Mouse (Mus musculus) adrenal gland, postnatal 10 days (tissue): ENCODE measurements at regions not wholly inside any gene's neighbourhood (a gene's known extent, or its start where the extent isn't known, plus 50 kb on each side); places are given as distances from the start of the nearest gene placed in this dataset.

Source experiments
- DNase-seq: peaks from one replicate; pipeline ENCODE4 v3.0.0; 2021; ENCODE audit warnings: mixed read lengths

DNA sequence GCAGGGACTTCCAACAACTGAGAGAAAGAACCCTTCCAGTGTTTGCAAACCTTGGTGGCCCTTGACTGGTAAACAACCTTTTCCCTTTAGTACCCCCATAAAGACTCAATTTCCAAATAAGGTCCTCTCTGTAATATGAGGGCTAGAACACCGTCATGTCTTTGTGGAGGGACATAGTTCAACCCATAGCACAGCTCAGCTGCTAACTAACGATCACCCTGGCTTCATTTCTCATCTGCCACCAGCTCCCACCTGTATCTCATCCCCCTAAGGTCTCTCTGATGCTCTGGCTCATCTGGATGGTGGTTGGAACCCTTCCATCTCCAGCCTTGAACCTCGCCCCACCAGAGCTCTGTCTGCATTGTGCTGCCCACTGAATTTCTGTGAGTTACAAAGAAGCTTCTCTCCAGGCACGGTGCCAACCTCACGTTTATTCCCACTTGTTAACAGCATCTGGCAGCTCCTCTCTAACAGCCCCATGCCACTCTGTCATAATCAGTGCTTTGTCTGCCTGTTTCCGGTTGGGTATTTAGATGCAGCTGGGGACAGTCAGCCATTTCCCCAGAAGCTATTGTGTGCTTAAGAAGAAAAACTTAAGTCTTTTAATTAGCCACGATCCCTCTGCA lies 137.0 kb upstream of the Cdh5 start:
- peak; percentile 29 for DNase-seq

DNA sequence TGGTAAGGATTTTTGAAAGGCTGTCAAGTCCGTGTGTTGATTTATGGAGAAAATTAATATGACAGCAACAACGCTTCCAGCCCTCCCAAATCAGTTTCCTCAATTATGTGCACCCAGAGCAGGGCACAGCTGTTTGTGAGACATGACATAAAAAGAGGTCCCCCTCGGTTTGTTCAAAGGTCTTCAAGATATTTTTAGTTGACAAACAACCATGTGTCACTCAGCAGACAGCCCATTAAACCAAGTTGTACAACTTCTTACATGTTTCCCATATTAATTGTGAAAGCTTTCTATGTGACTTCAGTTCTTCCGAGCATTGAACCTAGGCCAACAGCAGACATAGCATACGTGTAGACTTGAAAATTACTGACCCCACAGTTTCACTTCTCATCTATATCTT lies 131.5 kb upstream of the Cdh5 start:
- no peak for DNase-seq

DNA sequence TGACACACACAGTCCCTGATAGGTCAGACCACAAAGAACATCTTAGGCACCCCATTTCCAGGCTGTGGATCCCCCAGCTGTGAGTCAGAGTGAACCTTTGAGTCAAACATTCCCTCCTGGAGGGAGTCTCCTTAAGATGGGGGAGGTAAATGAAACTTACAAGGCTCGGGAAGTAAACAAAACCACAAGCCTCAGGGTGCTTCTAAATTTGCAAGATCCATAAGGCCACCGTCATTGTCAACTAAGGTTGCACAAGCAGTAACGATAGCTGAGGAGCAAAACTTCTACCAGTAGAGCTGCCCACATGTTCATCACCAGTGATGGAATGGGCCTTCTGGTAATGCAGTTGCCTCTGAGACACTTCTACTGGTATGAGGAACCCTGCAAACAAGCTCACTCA lies 130.9 kb upstream of the Cdh5 start:
- no peak for DNase-seq

DNA sequence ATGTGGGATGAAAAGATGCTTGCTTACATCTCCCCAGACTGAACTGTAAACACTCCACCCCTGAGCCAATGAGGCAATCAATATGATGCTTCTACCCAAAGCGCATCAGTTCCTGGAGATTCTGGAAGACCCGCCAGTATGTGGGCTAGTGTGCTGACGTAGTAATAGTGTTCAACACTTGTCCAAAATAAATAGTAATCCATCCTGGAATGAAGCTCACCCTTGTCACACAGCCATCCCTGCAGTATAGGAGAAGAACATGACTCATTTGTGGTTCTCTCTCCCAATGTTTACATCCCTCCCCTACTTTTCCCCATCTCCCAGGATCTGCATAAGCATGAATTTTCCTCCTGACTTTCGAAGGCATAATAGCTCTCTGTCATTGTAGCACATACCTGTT lies 130.5 kb upstream of the Cdh5 start:
- no peak for DNase-seq

DNA sequence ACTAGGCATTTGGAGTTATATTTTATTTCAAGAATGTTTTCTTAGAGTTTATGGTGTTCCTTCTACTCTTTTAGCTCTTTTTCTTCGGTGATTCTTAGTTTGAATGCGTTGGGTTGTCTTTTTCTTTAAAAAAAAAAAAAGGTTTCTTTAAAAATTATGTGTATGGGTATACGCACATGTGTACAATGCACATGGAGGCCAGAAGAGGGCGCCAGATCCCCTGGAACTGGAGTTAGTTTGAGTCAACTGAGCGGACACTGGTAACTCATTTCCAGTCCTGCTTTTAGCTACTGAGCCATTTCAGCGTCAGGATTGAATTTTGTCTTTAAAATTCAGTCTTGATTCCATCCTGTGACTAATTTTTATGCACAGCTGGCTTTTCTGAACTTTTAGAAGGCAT lies 124.9 kb upstream of the Cdh5 start:
- no peak for DNase-seq

DNA sequence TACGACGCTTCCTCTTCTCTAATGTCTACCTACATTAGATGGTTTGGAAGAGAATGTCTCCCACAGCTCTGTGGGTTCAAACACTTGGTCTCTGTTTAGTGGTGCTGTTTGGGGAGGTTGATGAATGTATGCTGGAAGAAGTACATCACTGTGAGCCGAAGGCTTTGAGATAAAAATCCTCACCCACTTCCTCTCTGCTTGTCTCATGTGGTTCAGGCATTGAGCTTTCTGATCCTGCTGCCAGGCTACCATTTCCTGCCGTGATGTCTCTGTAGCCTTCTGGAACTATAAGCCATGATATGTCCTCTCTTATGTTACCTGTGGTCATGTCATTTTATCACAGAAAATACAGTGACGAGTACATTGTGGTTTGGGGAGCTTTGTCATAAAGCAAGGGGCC lies 122.5 kb upstream of the Cdh5 start:
- DNase-seq: no peak

DNA sequence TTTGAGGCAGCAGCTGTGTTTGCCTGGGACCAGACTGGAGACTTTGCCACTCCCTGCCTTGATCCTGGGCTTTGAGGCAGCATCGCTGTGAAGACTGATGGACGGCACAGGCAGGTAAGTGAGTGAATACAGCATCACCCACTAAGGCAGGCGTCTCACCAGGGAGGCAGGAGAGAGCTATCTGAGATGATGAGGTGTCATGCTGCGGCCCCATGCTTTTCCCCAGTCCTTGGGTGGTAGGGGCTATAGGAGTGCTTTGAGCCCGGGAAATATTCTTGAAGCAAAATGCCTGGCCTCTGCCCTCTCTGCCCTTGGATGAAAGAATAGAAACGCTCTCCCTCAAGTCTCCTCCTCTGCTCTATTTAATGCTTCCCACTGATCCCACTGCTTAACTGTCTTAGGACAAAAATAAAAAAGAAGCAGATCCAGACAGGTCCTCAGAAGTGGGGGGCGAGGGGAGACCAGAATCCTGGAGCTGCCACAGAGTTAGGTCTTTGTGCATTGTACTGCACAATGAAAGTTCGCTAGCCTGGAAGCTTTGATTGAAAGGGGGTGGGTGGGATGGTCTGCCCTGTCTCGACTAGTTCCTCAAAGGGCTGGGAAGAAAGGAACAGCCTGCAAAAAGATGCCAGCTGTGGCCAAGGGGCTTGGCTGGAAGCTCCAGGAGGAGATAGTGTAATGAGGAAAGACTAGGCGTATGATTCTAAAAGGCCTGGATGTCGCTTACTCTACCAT lies 117.4 kb upstream of the Cdh5 start:
- DNase-seq: no peak

DNA sequence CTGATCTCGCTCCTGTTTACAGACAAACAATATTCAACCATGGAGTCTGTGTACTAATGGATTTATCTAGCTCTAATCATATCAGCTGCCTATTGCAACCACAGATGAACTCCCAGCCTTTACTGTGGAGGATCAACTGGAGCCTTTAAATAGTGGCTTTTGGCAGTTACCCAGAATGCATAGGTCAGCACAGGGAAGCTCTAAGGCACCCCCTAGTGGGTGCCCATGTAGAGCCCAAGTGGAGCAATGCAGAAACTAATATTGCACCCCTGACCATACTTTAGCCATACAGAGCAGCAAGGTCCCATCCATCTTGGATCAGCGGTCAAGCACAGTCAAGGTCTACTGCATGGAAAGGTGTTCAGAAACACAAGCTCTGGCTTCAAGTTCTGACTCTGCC lies 115.8 kb upstream of the Cdh5 start:
- DNase-seq: no peak

DNA sequence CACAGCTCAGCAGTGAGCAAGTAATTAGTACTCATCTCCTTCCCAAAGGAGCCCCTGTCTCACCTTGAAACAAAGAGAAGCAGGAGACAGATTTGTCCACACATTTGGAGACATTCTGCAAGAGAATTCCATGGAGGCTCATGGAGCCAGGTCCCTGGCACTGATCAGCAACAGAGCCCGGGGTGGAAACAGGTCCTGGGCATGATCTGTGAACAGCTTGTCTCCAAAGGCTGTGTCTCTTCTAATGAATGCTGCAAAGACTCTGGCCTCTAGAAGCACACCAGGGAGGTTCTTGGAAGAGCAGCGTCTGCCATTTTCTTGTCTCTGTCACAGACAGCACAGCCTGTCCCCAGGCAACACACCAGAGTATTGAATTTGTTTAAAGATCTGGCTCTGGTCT lies 107.5 kb upstream of the Cdh5 start:
- no peak for DNase-seq

DNA sequence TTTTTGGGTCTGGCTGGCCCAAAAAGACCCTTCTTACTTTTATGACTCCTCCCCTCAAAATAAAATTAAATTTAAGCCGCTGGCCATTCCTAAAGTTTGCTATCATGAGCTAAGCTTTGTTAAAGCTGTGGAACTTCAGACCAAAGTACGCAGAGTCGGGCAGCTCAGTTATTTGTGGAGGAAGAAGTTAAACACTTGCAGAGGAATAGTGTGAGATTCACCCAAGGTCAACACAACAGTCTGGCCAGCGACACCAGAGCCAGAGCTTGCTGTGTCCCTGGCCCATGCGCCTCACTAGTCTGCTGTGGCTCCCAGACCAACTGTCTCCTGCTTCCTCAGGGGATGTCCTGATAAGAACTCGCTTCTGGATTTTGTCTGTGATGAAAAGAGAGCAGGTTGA lies 103.3 kb upstream of the Cdh5 start:
- DNase-seq: no peak

DNA sequence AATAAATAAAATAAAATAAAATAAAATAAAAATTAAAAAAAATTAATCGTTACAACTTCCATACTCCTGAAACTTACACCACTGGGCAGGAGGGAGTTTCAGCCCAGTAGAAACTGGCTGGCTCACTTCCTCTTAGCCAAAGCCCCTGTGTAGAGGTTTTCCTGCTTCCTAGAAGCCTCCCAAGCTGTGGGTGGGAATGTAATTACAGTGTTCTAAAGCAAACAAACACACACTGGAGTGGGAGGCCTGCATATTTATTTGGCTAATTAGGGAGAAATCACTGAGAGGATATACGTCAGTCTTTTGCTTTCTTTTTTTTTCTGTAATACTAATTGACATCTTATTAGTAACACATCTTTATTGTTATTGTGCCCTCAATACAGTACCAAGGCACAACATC lies 94.2 kb upstream of the Cdh5 start:
- no peak for DNase-seq

DNA sequence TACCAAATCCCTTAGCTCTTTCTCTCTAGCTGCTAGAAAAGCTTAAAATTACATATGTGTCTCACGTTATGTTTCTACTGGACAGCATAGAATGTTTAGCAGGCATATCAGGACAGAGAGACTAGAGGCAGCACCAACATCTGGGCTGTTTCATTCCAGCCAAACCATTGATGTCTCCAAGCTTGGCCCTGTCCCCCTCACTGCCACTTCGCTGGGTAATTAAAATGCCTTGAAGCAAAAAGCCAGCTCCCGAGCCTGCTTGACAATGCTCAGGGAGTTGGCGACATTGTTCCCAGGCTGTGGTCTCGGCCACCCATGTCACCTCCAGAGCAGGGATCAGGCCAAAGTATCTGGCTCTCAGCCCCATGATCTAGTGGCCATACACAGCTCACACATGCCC lies 92.7 kb upstream of the Cdh5 start:
- DNase-seq: no peak

DNA sequence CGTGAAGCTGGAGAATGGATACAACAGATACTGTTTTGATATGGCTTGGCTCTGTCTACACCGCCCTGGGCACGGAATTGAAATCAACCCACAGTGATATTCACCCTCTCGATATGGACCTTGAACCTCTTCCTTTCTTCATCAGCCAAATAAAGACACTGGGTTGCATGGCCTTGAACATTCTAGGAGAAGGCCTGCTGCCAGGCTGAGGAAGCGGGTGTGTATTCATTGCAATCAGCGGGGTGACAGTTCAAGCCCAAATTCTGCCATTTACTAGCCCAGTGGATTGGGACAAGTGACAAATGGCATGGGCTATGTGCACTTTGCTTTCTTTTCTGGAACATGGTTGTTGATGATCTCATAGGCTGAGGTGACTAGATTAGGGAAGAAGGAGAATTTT lies 92.1 kb upstream of the Cdh5 start:
- no peak for DNase-seq

DNA sequence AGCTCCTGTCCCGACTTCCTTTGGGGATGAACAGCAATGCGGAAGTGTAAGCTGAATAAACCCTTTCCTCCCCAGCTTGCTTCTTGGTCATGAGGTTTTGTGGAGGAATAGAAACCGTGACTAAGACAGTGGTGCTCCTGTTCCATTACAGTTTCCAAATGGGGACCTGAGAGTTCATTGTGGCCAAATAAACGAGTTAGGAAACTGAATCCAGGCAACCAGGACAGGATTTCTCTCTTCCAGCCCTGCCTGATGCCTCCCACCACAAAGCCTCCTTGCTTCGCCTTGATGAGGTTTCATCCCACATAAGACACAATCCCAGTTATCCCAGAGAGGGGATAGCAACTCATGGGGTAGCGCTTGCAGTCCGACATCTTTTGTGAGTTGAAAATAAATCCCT lies 79.2 kb upstream of the Cdh5 start:
- no peak for DNase-seq

DNA sequence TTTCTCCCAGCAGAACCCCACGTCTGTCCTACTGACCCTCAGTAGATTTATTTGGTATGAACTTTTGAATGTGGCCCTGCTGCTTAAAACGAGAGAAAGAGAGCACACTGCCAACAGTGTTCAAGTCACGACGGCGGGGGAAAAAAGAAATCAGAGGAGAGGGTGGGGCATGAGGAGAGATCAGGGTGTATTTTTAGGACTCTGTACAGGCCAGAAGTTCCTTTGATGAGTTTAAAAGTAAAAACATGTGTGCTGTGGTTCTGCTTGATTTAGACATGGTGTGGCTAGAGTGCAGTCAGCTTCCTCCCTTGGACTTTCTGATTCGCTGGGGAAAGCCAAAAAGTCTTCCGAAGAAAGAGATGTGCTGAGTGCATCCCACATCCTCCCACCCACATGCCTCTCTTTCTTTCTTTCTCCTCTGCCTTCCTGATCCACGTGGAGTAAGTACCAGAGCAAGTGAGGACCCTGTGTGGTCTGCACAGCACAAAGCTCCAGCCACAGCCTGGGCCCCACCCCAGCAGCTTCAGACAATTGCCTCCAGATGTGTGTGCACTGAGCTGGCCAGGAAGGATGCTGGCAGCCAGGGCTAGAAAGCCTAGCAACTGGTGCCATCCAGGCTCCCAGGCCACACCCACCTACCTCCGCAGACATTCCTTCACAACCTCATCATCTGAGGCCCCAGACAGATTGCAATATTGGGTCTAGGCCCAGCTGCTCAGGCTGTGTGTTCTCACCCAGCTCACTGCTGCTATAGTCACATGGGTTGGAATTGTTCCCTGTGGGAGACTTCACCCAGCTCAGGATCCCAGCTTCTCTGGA lies 78.5 kb upstream of the Cdh5 start:
- DNase-seq: no peak

DNA sequence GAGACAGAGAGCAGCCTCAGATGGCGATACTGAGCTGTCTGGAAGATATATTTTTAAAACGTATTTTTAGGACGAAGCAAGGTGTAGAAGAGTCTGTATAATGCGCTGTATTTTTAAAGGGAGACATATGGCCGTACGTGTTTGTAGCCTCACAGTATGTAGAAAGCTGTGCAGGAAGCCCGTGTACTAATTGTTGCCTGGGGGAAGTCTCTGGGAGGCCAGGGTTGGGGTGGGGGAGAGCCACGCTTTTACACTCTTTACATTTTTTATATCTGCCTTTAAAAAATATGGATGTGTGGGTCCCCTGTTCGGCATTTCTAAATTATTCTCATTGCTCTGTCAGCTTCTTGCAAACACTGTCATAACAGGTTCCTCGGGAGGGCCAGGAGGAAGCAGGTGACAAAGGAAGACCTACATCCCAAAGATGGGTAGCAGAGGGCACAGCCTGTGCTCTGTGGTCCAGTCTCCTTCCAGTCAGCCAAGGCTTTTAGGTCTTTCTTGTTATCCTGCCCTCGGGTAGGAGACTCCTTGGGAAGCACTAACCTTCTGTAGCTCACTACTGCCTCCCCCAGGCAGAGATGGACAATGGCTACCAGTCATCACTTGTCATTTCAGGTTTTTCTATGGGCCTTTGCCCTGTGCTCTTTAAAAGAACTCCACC lies 74.1 kb upstream of the Cdh5 start:
- DNase-seq: peak; percentile 66

DNA sequence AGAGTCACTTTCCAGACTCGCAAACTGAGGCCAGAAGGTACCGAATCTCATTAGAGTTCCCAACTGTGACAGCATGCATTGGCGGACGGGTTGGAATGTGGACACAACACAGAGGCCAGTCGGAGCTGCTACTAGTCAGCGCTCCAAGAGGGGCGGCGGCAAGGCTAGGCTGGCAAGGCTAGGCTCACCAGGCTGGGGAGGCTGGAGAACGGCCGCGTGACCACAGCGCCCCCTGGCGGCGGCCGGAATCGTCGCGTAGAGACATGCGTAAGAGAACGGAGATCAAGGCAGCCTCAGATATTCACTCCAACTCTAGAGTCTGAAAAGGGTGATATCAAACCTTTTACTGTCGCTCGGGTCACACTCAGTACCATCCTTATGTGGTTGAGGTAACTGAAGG lies 72.8 kb upstream of the Cdh5 start:
- DNase-seq: peak; percentile 93

DNA sequence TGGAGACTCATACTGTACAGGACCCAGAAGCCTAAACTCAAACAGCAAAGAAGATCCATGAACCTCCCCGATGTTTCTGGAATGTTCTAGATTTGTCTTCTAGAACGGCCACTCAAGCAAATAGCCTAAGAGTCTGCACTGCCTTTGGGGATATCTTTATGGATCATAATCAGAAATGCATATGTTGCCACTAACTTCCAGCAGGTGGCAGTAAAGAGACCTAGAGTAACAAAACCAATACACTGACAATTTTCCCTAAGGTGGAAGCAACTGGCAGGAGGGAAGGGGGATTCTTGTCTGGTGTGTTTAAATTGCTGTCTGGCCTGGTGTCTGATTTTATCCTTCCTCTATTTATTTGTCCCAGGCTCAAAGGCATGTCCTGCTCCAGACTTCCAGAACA lies 69.2 kb upstream of the Cdh5 start:
- no peak for DNase-seq

DNA sequence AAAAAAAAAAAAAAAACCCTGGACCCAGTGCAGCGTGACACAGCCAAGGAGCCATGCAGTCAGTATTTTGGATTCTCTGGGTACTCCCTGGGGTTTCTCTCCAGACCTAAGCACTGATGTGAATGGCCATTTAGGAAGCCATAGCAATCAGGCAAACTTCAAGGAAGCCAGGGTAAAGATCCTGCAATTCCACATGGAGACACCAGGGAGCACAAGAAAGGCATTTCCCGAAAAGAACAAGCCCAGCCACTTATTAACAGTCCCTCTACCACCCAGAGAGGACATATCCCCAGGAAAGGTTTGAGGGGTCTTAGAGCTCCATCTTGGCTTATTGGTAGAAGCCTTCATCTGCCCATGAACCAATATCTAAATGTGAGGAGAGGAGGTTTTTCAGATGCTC lies 68.3 kb upstream of the Cdh5 start:
- no peak for DNase-seq

DNA sequence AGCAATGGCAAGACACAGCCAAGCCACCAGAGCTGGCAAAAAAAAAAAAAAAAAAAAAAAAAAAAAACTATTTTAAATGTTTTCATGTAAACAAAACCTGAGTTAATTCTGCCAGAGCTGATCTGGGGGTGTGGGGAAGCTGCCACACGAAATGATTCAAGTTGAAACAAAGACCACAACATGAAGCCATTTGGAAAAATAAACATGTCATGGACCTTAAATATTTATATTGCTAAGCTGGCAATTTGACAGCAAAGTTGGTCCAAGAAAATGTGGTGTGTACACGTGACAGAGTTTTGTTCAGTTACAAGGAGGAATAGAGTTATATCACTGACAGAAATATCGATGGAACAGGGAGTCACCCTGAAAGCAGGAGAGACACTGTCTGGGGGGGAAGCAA lies 67.1 kb upstream of the Cdh5 start:
- no peak for DNase-seq

DNA sequence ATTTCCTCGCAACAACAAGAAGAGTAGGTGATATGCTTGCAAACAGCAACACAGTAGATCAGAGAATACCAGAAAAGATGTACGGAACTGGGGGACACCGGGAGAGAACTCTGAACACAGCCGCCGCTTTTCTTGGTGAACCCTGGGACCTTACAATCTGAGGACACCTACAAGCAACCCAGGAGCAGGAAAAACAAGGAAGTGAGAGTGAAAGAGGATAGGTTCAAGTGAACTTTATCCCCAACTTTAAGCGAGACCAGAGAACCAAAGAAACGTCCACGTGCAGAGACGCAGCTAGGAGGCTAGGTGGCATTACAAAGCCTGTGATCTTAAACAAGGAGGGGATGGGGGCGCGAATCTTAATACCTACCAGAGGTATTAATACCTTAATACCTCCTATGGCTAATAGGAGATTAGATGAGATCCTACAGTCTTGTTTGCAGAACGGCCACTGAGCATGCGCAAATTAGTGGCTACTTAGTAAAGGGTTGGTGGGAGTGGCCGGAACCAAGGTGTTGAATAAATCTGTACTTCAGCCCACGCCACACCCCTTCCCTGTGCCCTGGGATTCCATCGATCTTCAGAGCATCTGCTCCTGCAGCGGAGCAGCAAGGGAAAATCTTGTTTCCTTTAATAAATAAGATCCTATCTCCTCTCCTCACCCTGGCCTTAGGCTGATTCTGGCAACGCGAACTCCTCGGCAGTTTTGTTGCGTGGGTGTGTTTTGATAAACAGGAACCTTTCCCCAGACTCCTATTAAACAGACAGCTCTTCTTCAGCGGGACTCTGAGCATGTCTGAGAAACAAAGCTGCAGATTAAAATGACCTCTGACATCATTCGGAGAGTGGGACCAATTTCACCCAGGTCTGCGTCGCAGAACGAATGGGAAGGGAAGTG lies 64.6 kb upstream of the Cdh5 start:
- no peak for DNase-seq

DNA sequence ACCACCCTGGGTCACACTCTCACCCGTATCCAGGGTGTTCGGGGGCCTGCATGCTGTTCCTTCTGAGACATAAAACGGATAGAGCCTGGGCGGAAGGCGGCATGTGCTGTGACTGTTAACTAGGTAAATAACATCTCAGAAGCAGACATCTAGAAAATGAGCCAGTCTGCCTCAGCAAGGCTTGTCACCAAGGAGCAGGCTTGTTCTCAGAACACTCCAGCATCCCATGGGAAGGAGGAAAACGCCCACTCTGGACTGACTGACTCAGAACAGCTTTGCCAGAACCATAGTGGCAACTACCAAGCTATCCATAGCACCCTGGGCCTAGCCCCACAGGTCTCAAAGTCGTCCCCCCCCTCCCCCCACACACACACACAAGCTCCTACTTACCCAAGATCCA lies 63.8 kb upstream of the Cdh5 start:
- DNase-seq: no peak
